Mouse (Mus musculus) monocyte, adult 2 months (primary cell): ENCODE data around the gene Spindoc.

ENCODE experiments used
- DNase-seq, 2 experiments: peaks; one replicate each; pipeline ENCODE4 v3.0.0; 2022; ENCODE audit warnings: low spot score in 2 of 2, low read depth in 1 of 2

The Spindoc gene

DNA sequence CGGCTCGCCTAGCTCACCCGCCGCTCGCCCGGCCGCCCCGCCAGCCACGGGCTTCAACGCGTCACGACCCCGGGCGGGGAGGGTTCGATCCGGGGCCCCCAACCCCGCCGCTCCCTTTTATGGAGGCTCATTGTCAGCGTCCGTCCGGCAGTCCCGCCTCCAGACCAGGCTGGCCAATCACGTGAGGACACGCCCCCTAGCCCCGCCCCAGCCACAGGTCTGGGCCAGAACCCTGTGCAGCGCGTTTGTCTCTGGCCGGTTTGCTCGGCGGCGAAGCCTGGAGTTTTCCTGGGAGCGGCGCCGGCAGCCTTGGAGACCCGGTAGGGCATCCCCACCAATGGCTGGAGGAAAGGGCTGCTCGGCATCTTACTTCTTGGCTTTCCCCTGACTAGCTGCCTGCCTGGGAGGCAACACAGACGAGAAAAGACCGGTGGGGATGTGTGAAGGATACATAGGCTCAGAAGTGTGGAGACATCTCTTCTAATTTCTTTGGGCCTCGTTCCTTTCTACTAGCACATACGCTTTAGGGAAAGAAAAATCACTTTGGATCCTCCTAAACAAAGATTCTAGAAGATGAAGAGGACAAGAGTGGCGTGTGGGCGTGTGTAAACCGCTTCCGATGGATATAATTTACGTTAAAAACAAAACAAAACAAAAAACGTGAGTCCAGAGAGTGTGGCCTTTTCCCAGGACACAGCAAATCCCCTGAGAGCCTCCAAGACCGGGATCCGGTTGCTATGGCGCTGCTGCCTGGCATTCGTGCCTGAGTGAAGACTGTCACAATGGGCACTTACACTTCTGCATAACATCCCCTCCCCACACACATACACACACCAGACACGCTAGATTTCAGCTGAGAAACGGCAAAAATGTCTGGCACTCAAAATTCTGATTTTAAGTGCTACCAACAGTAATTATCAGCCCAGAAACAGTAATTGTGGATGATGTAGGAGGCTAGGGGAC, at the start of gene Spindoc:
Gene Spindoc (minus strand): TSS at position 92 of the 963 bp plus-strand sequence.
- peak; percentile 76 to 90 for DNase-seq

DNA sequence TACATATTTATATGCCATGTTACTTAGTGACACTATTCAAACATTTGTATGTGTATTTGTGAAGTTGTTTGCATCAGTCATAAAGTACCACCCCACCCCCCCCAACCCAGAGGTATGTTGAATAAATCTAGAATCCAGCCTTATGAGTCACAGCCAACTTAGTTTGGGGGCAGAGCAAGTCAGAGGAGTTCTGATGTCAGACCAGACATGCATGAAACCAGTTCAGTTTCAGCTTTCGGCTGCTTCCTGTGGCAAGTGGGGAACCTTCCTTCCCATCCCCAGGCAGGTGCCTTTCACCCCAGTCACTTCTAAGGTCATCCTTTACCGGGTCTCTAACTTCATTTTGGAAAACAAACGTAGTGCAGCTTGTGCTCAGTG, 42.6 kb upstream of the Spindoc start:
- DNase-seq, result no peak

DNA sequence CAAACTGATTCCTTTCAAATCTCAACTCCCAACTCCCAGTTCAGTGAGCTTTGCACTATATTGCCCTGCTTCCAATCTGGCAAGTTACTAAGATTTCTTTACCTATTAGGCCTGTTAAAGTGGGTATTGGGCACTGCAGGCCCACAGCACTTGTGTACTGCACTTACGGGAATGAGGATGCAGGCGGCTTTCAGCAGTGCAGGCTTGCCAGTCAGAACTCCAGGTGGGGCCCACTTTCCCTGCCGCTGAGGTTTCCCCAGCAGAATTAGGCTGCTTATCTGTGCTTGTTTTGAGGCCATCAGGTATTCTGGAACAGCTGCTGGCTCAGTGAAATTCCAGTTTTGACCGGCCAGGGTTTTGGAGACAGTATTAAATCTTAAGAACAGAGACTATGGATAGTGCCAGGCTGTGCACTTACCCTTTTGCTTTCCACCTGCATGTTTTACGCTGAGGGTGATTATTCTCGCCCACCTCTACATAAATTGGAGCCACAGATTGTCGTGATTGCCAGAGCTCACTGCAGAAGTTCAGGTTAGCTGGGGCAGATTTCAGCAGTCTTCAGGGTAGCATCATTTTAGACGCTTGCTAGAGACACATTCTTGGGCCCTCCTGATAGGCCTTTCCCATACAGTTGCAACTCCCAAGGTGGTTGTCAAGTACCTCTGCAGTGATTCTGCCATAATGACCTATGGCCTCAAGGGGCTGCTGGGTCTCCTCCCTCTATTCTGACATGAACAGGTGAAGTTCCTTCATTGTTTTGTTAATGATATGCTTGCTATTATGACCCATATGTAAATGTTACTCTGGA, 42.0 kb upstream of the Spindoc start:
- no peak for DNase-seq

DNA sequence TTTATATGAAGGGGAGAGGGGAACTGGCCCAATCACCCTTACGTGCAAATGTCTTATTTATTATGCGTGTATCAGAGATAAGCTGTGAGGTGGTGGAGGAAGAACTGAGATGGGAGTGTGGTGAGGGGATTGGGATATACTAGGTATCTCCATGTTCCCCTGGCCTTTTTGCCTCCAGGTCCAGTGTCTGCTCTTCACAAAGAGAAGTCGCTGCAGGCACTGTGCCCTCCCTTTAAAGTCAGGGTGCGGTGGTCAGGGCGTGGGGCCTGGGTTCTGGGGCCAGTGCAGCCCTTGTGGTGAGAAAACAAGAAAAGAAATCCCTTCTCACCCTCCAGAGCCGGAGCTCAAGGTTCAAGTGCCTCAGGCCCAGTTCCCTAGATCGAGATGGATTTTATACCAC, 41.3 kb upstream of the Spindoc start:
- DNase-seq, result no peak

DNA sequence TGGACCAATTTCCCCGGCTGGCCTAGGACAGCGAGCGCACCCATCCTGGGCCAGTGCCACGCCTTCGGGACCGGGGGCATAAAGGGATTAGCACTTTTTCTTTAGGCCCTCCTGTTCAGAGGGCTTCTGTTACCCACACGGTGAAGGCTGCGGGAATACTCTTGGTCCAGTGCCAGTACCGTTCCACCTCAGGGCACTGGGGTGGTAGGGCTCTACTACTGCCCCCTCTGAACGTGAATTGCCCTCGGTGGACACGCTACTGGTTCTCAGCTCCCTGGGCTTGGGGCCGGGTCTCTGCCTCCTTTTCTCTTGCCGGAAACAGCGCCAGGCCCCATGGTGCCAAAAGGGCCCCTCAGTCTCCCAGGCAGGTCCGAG, 40.8 kb upstream of the Spindoc start:
- no peak for DNase-seq

DNA sequence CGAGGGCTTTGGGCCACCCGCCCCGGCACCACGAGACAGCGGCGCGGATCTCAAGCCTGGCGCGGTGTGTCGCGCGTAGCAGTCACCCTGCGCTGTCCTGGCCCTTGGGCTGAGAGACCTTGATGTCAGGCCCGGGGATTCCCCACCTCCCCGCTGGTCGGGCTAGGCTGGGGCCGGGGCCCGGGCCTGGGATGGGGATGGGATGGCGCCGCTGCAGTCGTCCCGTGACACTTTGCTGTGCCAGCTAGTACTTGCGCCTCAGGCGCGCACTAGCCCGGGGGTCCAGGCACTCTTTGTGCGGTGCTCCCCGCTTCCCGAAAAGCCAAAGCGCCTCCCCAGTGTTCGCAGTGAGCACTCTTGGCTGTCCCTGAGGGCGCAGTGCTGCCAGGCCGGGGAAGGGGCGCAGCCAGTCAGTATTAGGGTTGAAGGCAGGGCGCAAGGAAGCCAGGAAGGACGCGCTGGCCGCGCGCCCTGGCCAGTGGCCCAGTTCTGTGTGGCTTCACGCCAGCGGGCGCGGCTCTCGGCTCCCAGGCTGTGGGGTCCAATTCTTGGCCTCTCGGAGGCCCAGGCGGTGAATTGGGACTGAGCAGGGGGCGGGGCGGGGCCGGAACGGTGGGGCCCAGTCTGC, 40.3 kb upstream of the Spindoc start:
- DNase-seq, result no peak

DNA sequence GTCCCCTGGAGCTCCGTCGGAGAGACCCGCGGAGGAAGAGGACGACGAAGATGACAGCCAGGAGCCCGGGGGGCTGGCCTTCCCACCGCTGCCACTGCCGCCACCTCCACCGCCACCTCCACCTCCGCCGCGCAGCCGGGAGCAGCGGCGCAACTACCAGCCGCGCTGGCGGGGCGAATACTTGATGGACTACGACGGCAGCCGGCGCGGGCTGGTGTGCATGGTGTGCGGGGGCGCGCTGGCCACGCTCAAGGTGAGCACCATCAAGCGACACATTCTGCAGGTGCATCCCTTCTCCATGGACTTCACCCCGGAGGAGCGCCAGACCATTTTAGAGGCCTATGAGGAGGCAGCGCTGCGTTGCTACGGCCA, 39.8 kb upstream of the Spindoc start:
- DNase-seq, result no peak

DNA sequence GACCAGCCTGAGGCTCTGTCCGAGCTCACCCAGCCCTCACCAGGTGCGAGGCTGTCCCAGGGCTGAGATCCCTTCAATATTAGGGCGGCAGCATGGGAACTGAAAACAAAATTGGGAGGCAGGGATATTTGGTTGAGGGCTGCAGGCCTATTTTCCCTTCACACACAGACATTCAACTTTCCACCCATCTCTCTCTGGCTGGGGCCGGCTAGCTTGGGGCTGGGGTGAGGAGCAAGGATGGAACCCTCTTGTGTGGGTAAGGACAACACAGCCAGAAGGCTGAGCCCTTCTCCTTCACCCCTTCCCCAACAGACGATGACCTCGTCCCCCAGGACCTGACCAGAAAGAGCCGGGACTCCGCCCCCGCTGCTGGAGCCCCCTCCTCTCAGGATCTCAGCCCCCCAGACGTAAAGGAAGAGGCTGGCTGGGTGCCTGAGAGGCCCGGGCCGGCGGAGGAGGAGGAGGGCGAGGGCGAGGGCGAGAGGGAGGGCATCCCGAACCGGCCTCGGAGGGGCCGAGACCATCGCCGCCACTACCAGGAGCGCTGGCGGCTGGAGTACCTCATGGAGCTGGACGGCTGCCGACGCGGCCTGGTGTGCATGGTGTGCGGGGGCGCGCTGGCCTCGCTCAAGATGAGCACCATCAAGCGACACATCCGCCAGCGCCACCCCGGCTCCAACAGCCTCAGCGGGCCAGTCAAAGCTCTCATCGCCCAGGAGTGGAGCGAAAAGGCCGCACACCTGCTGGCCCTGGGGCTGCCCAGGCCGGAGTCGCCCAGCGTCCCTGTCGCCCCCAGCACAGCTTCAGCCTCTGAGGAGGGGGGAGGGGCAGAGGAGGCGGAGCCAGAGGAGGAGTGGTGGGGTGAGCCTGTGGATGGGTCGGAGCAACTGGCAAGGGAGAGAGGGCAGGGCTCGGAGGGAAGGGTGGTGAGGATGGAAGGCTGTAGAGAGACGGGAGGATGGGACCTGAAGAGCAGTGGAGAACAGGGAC, 39.1 kb upstream of the Spindoc start:
- no peak for DNase-seq

DNA sequence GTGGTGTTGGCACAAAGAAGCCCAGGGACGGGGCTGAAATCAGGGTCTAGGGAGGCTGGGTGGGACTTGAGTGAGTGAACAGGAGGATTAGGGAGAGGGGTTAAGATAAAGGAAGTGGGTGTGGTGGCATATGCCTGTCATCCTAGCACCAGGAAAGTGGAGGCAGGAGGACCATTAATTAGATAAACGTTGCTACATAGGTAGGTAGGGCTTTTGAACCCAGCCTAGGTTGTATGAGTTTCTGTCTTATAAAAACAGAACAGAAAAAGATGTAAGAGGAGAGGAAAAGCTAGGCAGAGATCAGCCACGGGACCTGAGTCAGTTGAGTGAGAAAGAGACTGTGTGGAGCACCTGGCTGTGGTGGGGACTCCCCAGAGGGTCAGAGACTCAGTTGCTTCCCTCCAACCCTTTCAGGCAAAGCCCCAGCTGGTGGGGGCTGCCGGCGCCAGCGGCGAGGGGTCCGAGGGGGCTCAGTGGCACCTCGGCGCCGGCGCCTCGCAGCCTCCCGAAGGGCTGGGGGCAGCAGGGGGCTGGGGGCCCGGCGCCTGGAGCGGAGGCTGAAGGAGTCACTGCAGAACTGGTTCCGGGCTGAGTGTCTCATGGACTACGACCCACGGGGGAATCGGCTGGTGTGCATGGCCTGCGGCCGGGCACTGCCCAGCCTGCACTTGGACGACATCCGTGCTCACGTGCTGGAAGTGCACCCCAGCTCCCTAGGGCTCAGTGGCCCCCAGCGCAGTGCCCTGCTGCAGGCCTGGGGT, 38.2 kb upstream of the Spindoc start:
- DNase-seq, result no peak

DNA sequence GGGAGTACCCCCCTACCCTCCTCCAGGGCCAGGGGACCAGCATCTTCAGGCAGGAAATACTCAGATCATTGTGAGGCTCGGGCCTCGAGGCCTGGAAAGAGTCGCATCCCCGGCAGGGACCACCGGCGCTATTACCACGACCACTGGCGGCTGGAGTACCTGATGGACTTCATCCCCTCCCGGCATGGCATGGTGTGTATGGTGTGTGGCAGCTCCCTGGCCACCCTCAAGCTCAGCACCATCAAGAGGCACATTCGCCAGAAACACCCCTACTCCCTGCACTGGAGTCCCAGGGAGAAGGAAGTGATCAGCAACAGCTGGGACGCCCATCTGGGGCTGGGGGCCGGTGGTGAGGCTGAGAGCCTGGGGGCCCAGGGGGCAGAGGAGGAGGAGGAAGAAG, 37.3 kb upstream of the Spindoc start:
- DNase-seq, result no peak

DNA sequence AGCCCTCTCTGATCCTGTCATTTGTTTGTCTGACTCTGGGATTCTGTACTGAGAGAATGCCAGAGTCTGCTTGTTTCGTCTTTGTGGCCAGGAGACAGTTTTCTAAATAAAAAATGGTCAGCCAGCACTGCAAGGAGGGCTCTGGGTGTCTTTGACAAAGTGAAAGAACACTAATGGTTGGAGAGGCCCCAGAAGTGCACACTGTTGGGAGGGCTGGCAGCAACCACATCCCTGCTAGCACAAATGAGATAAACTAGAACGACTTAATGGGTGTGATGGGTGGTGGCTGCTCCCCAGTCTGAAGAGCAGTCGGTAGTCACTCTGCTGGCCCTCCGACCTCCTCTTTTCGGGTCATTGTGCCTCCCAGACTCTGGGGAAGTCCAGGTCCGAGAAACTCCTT, 36.3 kb upstream of the Spindoc start:
- DNase-seq, result no peak

DNA sequence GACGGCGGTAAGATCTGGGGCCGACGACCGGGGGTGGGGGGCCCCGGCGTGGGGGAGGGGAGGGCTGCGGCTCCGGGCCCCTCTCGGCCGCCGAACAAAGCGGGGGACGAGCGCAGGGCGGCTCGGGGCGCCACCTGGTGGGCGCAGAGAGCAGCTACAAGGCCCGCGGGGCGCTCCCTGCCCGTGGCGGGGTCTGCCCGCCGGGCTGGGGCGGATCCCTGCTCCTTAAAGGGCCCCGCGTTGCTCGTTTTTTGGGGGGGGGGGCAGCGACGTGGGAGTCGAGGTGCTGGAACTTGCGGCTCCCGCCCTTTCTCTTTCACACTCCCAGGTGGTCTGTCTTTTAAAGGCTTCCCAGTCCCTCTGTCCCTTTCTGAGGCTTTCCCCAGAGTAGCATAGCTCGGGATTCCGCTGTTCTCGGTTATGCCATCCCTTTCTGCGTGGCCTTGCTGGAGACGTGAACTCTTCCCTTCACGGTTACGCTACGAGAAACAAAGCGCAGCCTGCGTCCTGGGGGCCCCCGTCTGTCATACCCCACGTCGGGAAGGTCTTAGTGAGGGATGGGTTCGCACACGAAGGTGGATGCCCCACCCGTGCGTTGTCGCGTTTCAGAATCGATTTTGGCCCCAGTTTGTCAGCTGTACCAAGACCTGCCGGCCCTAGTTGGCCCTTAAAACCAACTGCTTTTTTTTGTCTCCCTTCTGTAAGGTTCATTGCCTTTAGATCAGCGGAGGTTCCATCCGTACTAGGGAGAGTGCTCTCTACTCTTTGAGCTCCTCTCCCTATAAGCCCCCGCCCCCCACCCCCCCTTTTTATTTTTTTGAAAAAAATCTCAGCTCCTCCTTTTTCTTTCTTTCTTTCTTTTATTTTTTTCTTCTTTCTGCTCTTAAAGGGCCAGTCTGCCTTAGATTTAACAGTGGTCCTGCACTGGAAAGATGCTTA, 35.4 kb upstream of the Spindoc start:
- peak in 1 of 2 experiments; percentile 40 for DNase-seq

DNA sequence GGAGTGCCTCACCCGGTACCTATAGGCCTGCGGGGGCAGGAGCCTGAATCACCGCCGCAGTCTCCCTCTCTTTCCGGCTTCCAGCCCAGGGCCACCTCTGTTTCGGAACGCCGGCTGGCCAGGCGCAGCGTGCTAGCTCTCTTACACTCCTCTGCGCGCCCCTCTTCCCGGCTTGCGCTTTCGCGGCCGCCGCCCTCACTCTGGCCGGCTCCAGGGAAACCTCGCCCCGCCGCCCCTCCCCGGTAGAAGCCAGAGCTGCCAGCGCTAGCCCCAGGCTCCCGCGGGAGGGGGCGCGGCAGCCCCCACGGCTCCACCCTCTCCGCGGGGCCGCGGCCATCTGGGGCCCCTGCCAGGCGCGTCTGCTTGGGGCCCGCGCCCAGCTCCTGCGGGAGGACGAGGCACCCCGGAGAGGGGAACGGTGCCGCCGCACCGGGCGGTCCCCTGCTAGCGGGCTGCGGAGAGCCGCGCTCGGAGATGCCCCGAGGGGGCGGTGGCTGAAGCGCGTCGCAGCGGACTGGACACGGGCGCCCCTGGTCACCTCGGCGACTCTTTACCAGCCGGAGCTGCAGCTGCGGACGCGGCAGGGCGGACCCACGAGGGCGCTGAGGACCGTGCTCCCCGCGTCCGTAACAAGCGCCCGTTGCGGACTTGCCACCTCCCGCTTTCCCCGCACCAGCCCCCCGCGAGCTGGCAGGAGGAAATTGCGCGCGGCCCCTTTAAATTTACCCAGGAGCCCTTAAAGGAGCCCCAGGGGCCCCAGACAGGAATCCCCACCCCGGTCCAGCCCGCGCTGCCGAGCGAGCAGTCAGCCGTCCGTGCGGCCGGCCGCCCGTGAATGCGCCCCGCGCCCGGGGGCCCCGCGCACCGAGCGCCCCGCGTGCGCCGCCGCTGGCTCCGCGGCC, 34.3 kb upstream of the Spindoc start, which contains the start of gene 2700081O15Rik:
Gene 2700081O15Rik (plus strand): TSS at position 792 of the 902 bp plus-strand sequence.
- DNase-seq, result no peak

DNA sequence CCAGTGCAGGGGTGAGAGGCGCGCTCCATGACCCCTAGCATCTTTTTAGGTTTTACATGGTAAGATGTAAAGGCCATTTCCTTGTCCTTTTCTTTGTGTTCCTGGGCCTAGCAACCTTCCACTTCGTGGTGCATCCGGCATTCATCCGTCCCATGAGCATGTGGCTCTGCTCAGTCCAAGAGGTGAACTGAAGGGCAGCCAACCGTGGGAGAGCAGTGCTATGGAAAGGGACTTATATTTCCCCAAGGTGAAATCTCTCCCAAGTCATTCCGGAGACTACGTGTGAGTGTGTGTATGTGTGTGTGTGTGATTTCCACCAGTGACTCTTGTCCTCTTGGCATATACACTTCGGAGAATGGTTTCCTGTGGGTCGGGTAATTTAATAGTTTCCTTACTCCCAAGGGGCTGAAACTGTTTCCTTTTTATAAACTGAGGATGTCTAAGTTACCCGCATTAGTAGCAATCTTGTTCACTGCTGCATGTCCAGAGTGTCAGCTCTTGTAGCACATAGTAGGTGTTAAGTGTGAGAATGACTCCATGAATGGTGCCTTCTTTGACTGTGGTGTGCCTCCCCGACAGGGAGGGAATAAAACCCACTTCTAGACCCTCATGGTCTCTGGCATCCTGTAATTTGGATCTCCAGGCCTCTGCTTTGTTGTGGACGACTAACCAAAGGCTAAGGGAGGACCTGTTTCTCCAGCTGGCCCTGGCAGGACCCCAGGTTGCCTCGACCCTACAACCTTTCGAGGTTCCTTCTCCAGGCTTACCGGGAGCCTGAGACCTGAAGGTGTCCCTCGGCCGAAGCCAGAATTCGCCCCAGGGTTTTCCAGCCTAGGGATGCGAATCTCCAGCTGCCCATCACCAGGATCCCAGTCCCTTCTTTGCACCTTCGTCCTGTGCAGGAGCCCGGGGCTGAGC, 33.4 kb upstream of the Spindoc start:
- DNase-seq, result no peak

DNA sequence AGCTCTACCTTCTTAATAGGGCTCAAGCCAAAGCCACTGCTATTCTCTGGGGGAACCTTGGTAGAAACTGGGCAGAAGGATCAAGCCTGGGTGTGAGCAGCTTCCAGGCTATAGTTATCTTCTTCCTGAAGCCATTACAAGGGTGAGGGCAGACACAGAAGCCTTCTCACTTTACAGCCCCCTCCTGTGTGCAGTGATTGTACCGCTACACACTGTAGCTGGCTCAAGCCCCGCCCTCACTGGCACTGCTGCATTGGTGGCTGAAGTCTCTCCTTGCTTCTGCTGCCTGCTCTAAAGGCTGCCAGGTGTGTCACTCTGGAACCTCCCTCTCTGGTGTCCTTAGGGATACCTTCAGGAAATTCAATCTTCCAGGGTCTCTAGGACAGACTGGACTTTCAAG, 29.6 kb upstream of the Spindoc start:
- no peak for DNase-seq

DNA sequence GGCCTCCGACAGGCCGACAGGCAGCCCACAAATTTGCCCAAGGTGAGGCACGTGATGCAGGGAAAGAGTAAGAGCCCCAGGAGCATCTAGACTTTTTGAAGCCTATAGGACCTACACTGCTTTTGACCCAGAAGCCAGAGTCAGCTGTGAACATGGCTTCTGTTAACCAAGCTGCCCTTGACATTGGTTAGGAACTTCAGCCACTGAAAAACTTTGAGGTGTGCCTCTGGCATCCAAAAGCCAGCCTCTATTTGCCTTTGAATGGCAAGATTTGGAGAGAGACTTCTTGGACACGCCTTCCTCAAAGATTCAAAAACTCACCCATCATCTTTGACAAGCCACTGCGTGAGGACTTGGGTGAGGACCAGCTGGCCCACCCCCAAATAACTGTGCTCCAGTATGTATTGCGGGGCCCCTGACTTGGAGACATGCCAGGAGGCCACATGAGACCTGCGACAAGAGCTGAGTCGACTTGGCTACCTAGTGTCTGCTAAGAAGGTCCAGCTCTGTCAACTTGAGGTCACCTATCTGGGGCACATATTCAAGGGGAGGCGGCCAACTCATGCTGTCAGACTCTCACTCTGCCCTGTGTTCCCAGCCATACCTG, 21.9 kb upstream of the Spindoc start:
- no peak for DNase-seq
